Mouse (Mus musculus) monocyte, adult 5-6 weeks (primary cell): ENCODE results near the gene Vezf1. TPM values are rescaled to one million over a fixed set of nuclear protein-coding genes. Genes with fewer than 3 reads are reported as not detected.

Experiments used
- ATAC-seq: fragments of 153-309, 156-312 bp; replicated peaks from 2 replicates; pipeline ENCODE4 v1.8.0; 2017; ENCODE audit warnings: mild to moderate bottlenecking; ENCODE audit not compliant: low TSS enrichment, insufficient number of reproducible peaks, severe bottlenecking, poor library complexity, low FRiP score
- total RNA-seq: library from RNA; stranded (forward); fragments of 200-1000, 200-491, 200-594 nt; gene quantifications from 3 replicates; pipeline ENCODE4 v1.2.3, GENCODE M21; 2017

Gene Vezf1
- total RNA-seq, 1 experiment from 2014 or later: 45.9 TPM

DNA sequence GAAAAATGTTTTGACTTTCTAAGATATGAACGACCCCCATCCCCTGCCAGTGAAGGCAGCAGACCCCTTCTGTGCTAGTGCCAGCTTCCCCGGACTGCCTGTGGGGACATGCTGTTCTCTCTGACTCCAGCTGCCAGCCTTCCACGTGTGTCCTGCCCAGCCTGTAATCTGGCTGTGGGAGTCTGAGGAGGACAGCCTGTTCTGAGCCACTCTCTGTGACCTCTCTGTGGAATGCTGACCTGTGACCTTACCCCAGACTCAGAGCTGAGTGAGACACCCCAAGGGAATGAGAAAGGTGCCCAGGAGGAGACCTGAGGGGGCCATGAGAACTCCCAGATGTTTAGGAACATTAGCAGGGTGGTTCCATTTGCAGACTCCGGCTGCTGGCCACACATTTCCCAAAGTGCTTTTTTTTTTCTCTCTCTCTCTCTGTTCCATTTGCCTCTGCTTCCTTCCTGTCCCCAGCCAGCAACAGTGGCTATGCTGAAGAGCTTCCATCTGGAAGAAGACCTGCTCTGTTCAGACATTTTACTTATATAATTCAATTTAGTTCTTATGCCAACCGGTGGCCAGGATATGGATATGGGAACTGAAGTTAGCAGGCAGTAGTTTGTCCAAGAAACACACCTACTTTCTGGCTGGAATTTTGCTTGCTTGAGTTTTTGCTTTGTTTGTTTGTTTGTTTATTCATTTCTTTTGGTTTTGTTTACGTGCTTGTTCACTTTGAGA is 45.6 kb downstream of the Vezf1 start:
- no peak for ATAC-seq

DNA sequence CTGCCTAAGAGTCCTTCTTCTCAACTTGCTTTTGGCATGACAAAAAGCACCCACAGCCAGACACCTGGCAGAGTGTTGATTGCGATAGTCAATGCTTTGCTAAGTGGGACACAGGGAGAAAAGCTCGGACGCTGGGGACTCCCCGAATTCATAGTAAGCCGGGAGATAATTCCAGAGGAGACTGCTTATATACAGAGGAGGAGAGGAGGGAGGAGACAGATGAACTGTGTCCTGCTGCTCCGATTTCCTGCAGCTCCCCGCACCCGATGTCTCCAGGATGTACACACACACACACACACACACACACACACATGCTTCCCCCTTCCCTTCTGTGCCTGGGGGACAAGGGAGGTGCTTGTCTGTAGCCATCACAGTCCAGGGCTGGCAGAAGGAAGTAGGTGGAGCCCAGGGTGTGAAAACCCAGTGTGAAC is 46.8 kb downstream of the Vezf1 start:
- peak; percentile 24; the same call in 1 of the 2 replicates for ATAC-seq

DNA sequence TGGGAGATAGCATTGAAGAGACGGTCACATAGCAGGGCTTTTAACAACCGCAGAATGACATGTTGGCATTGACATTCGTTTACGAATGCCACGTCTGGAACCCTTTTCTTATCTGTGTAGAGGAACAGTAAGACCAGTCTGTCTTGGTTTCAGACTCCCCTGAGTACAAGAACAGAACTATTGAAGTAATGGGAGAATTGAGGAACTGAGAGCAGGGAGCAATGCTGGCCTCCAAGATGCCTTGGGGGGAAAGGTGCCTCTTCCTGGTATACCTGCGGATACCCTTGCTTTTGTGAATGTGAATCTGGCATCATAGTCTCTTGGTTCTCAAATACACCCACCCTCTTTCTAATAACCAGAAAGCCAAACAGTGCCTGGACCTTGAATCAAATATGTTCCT is 48.5 kb downstream of the Vezf1 start:
- ATAC-seq: no peak

DNA sequence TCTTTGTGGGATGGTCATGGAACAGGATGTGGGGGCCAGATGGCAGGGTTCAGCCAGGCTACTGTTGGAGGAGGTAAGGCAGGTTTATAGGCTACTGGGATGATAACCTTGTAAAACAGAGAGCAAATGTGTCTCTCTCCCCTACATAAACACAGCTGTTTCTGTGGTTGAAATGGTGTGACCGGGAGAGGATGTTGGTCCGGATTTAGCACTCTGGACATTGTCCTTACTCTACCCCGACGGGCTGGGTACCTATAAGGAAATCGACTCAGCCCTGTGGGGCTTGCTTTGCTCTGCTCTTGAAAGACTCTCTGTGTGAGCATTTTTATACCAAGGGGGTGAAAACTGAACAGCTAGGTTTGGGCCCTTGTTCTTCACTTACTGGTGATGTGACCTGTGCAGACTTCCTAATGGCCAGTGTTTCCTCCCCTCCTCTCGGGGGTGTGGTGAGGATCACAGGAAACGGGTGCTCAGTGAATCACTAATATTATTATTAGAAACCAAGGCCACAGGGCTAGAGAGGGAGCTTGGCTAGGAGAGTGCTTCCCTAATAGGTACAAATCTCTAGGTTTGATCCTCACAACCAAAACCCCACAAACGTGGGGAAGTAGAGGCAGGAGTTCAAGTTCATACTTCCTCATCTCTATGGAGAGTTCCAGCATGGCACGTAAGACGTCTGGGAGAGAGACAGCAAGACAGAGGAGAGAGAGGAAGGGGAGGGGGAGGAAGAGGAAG is 49.4 kb downstream of the Vezf1 start:
- no peak for ATAC-seq

DNA sequence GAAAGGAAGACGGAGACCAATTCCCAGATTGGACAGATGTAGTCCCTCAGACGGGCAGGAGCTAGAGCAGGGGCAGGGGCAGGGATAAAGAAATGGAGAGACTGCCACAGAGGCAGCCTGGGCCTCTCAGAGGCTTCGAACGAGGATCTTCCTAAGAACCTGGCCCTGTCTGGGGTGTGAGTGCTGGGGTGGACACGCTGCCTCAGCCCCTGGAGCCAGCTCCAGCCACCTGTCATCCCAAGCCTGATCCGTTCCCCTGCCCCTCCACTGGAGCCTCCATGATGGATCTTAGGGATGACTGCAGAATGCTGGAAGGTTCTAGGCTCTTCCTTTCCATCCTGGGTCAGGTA is 50.0 kb downstream of the Vezf1 start:
- no peak for ATAC-seq

DNA sequence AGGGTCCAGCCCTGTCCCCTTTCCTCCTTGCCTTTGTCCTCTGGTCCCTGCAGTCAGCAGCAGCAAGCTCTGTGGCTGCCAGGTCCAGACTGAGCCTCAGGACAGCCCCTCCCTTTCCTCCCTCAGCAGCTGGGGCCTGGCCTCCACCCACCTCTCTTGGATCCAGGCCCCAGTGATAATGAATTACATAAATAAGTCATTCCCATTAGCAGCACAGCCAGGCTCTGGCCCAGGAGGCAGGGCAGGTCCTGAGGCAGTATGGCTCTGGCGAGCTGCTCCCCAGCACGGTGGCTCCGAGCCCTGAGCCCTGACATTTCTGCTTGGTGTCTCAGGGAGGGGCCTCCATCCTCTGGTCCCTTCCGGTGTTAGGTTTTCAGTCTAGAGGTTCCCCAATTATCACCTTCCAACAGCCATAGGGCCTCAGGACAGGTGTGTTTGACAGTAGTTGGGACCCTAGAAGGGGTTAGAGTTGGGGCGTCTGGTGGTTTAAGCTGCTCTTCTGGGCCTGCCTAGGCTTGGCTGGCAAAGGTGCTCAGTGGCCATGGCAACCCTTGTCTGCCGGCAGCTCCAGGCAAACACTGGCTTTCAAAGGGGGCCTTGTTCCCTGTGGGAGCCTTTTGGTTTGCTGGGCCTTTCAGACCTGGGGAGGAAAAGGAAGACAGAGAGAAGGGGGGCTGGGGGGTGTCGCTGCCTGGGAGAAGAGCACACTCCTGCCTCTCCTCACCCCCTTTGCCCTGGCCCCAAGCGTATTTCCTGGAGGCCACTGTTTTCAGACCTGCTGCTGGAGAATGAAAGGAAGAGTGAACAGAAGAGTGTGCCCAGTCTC is 51.0 kb downstream of the Vezf1 start:
- no peak for ATAC-seq

DNA sequence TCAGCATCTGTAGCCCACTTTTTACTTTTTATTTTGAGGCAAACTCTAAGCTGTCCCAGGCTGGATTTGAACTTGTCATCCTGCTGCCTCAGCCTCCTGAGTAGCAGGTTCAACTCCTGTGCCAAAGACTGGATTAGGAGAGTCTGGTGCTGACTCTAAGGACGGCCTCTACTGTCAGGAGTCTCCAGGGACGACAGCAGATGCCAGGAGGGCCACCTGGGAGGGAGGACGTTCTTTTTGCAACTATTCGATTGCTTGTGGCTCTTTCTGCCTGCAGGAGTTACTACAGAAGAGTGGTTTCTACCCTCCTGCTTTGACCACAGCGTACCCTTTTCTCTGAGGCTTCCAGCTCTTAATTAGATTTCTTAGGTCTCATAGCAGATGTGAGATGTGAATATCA is 54.5 kb downstream of the Vezf1 start:
- ATAC-seq: no peak

DNA sequence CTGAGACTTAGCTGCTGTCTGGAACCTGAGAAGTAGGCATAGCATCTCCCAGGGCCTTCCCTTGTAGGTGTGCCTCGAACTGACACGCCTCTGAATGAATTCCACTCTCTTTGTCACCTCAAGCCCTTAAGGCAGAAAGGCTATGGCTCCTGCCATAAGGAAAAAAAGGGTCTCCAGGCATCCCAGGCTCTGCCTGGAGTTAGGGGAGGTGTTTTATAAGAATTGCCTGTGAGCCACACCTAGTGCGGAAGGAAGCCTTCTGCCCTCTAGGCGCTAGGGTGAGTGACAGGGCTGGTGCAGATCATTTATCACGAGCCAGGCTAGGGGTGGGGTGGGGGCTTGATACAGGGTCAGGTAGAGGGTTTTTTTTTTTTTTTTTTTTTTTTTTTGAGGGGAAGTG is 54.9 kb downstream of the Vezf1 start:
- no peak for ATAC-seq

DNA sequence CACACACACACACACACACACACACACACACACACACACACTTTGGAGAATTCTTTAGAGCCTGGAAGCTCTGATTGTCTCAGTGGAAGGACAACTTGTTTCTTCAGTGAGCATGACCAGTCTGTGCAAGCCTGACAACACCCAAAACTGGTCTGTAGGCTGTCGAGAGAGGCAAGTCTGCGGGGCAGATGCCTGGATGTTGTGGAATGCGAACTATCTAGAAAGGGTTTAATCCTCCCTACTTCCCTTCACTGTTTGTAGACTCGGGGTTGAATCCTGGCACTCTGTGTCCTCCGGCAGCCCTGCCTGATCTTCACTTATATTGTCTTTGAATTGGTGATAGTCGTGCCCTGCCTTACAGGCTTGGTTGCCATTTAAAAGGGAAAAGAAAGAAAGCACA is 55.7 kb downstream of the Vezf1 start:
- ATAC-seq: no peak

DNA sequence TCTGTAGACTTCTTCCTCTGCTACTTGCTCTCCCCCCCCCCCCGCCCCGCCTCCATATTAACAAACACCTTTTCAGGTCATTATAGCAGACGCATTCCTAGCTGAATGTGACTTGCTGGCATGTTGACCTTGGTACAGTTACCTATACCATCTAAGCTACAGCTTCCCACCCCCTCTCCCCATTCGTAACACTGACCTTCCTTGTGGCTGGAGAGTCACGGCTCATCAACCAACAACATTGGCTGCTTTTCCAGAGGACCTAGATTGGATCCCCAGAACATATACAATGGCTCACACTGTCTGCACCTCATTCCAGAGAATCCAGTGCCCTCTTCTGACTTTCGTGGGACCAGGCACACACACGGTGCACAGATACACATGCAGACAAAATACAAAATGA is 57.4 kb downstream of the Vezf1 start:
- ATAC-seq: no peak

DNA sequence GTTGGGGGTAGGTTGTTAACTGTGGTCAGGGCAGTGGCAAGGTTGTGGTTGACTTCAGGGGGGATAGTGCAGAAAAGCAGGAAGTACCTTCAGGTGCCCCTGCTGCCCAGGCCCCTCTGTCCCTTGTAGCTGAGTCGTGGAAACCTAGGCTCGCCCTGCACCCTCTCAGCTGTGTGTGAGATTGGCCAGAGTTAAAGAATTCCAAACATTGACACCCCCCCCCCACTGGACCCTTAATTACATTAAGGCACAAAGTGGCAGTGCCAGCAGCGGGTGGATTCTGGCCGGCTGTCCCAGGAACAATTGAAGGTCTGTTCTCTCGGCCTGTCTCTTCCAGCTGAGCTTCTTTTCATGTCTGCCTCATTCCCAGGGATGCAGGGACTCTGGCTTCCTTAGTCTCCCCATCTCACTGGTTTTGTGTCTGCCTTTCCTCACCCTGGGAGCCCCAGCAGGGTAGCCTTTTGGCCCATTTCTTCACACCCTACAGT is 58.3 kb downstream of the Vezf1 start:
- ATAC-seq: no peak

DNA sequence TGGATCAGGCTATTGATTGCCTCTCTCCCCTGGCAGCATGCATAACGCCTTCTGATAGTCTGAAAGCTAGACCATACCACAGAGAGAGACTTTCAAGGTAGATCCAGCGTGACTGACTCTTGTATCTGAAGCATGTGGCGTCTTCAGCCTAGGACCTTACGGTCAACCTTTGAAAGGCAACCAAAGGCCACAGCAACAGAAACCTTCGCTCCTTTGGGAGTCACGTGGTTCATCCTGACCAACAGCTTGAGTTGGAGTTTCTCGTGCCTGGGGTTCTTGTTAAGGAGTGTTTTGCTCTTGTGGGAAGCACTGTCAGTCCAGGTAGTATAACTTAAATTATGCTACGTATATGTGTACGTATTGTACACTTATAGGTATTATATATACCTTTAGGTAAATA is 60.4 kb downstream of the Vezf1 start:
- no peak for ATAC-seq

DNA sequence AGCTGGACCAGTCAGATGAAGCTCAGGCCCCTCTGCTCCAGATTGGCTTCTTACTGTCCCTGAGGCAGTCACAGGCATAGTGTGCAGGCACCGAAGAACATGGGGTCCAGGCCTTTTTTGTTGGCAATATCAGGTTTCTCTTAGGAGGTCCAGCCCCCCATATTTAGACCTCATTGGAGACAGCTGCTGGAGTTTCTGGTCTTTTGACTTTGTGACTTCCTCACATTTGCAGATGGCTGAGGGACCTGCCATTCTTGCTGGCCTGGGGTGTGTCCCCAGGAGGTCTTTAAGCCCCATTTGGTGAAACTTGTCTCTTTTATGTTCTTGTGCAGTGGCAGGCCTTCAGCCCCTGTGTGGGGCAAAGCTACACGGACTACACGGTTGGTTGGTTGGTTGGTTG is 61.2 kb downstream of the Vezf1 start:
- ATAC-seq: no peak

DNA sequence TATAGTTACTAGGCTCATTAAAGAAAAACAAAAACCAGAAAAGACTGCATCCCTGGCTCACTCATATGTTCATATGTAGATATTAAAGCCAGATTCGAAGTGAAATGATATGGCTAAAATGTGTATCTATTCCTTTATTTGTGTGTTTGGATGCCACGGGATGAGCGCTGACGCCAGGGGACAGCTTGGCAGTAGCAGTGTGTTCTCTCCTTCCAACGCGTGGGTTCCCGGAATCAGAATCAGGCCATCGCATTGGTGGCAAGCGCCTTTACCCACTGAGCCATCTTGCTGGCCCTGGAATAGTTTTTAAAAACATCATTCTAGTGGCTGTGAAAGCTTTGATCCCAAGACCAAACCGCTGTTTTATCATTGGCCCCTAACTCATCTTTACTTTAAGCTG is 61.9 kb downstream of the Vezf1 start:
- no peak for ATAC-seq

DNA sequence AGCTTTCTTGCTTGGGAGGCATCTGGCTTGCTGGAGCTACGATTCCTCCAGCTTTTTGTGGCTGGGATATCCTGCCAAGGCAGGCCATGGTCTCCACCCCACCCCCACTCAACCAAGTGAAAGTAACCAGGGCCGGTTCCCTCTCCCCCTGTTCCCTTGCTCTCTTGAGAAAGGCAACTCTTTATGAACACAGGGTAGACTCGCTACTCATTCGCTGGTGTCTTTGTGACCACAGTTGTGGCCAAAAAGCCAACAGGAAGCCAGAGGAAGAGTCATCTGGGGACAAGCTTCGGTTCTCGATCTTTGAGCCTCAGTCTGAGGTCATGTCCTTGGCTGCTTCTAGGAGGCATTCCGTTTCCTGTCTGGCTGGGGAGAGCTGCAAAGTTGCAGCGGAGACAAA is 63.8 kb downstream of the Vezf1 start:
- peak; percentile 61 for ATAC-seq

Other genes with a start within 250 kb of the Vezf1 start
- not detected in 3 replicates for gene Lpo, start 240.0 kb upstream of the Vezf1 start, total RNA-seq
- 6.1 to 6.8 TPM (median 6.5 TPM) in 3 replicates for gene Mks1, start 215.1 kb upstream of the Vezf1 start, total RNA-seq
- not detected in 3 replicates for gene Epx, start 192.7 kb upstream of the Vezf1 start, total RNA-seq
- gene Olfr462, start 176.0 kb upstream of the Vezf1 start, total RNA-seq: not detected in 3 replicates
- gene Olfr463, start 170.9 kb upstream of the Vezf1 start, total RNA-seq: not detected in 3 replicates
- not detected in 3 replicates for gene Olfr464, start 147.3 kb upstream of the Vezf1 start, total RNA-seq
- 10.6 to 15.0 TPM (median 12.3 TPM) in 3 replicates for gene Dynll2, start 80.7 kb upstream of the Vezf1 start, total RNA-seq
- gene Srsf1, start 20.9 kb upstream of the Vezf1 start, total RNA-seq: 220 to 406 TPM (median 277 TPM) in 3 replicates
- 5.8 to 24.0 TPM (median 11.9 TPM) in 3 replicates for gene Cuedc1, start 29.8 kb downstream of the Vezf1 start, total RNA-seq
- gene Mrps23, start 136.1 kb downstream of the Vezf1 start, total RNA-seq: 64.6 to 115 TPM (median 69.1 TPM) in 3 replicates
- not detected in 3 replicates for gene Ccdc182, start 225.8 kb downstream of the Vezf1 start, total RNA-seq